Comparison of ENCODE assay signal across 8 mouse cellular contexts in genomic region chr6:89595018-89595776, GRCm38 (mm10). TPM values are rescaled to one million over a fixed set of nuclear protein-coding genes. Genes with fewer than 3 reads are reported as not detected.
DNase-seq lines count a peak whose midpoint lies in the region; ATAC-seq and TF ChIP-seq lines count a peak whose summit lies in the region.

Chchd6 (minus strand) TSS chr6:89595652.

- peak within 1 kb of the TSS; percentile 81 for H3K4me3 ChIP-seq in hindbrain, embryonic 14.5 days (replicated peaks; ENCODE audit: low read length)

- no peaks in the 10 kb centered on the region for H3K36me3 ChIP-seq in hindbrain, embryonic 14.5 days (replicated peaks; ENCODE audit: control insufficient read depth, insufficient read depth)

- CTCF ChIA-PET in Patski (lab: Charles Lee), result no interaction called here

- H3K4me2 ChIP-seq in hindbrain, embryonic 14.5 days (replicated peaks), result peak within 1 kb of the TSS; percentile 92

- peak within 1 kb of the TSS; percentile 80 for H3K9ac ChIP-seq in hindbrain, embryonic 14.5 days

- peak; percentile 37 for DNase-seq in Patski (ENCODE audit: low read depth, low spot score)
- DNase-seq in cerebellum, postnatal 14 days, result peak; percentile 99
- DNase-seq in frontal cortex, postnatal 25 days (ENCODE audit: low spot score in 2 of 2), result peak; percentile 93
- DNase-seq in hindbrain, embryonic 14.5 days (ENCODE audit: low spot score), result peak; percentile 96
- DNase-seq in left cerebral cortex, adult 11 months (ENCODE audit: low spot score), result peak; percentile 92
- peak; percentile 95 for DNase-seq in lung, postnatal 4 days
- DNase-seq in retina, postnatal 7 days (ENCODE audit: low read depth, low spot score), result peak; percentile 87
- DNase-seq in urinary bladder, adult 2 months (ENCODE audit: low spot score), result peak; percentile 86

- peak; percentile 96 for ATAC-seq in Patski
- peak; percentile 100 for ATAC-seq in hindbrain, embryonic 14.5 days (ENCODE audit: low FRiP score)

- peaks cover 6% of the 10 kb centered on the region; the same call in 1 of the 2 replicates for H3K9me3 ChIP-seq in hindbrain, embryonic 14.5 days (ENCODE audit: control insufficient read depth, low read length)

- H3K27ac ChIP-seq in hindbrain, embryonic 14.5 days, result peak within 1 kb of the TSS; percentile 73

- peaks cover 13% of the 10 kb centered on the region for H3K4me1 ChIP-seq in hindbrain, embryonic 14.5 days (replicated peaks; ENCODE audit: control insufficient read depth, insufficient read depth, low read length)

- POLR2A ChIA-PET in Patski (lab: Charles Lee), result no interaction called here

- H3K27me3 ChIP-seq in Patski, result peaks cover 4% of the 10 kb centered on the region
- no peaks in the 10 kb centered on the region for H3K27me3 ChIP-seq in hindbrain, embryonic 14.5 days (ENCODE audit: control insufficient read depth, insufficient read depth, low read length)

- TF ChIP-seq CTCF in Patski (IDR thresholded peaks at IDR 0.05), result no peak

- in situ Hi-C loops in Patski (cut with MboI; ENCODE audit: low pct_unique_long_range_greater_than_20kb), result no loop called here

- under 1% methylated on average over 47 of the region's 56 CpGs for WGBS in hindbrain, embryonic 14.5 days

RNA-seq across cellular contexts. Expression of gene Chchd6, which starts in this region (rescaled TPM):
- polyA plus RNA-seq in Patski (2021), result 53.2 TPM
- 175 and 176 TPM in 2 replicates for polyA plus RNA-seq in hindbrain, embryonic 14.5 days (2014; fragmentation: Nextera tagmentation; extraction: Ambion mirVana)
- polyA plus RNA-seq in urinary bladder, adult 2 months (2012; rRNA removed), result 32.2 and 38.0 TPM in 2 replicates

Comparison
In these comparisons a context has a peak if more than half of its experiments do, and no peak if none do; other contexts are left out.
1. Peak in every context shown above with its lines: DNase-seq, ATAC-seq, H3K4me3 ChIP-seq and H3K27ac ChIP-seq.
2. DNase-seq: peak in every context shown above with its lines; median percentile 99 in cerebellum, postnatal 14 days; 96 in hindbrain, embryonic 14.5 days; 95 in lung, postnatal 4 days; 93 in frontal cortex, postnatal 25 days; 92 in left cerebral cortex, adult 11 months; 87 in retina, postnatal 7 days; 86 in urinary bladder, adult 2 months; 37 in Patski.